Mouse (Mus musculus) forebrain, embryonic 14.5 days (tissue): ENCODE data around the gene Anks1. TPM values are rescaled to one million over a fixed set of nuclear protein-coding genes. Genes with fewer than 3 reads are reported as not detected.

Experiments
- ATAC-seq: fragments of 200-750 bp; cut with Nextera tagmentation; 2 replicates; pipeline ENCODE4 v1.8.0; 2017; ENCODE audit warnings: mild to moderate bottlenecking, moderate library complexity
- DNase-seq: peaks from one replicate; pipeline ENCODE4 v3.0.0-alpha.2; 2015; ENCODE audit warnings: low spot score
- H3K27ac ChIP-seq: fragments of 300-500 bp; sonication (generic); 2 replicates; pipeline ENCODE4 v1.5.1; 2014; ENCODE audit warnings: low read depth, mild to moderate bottlenecking, control low read depth, low read length, moderate library complexity
- H3K27me3 ChIP-seq: fragments of 300-500 bp; sonication (generic); replicated peaks from 2 replicates; pipeline ENCODE4 v1.6.1; 2014; ENCODE audit warnings: low read length, control low read depth, mixed read lengths; ENCODE audit not compliant: control insufficient read depth, insufficient read depth
- H3K36me3 ChIP-seq: fragments of 300-500 bp; sonication (generic); 2 replicates; pipeline ENCODE4 v1.6.1; 2014; ENCODE audit warnings: low read length, control low read depth; ENCODE audit not compliant: control insufficient read depth, insufficient read depth
- H3K4me1 ChIP-seq: fragments of 300-500 bp; sonication (generic); 2 replicates; pipeline ENCODE4 v1.6.1; 2014; ENCODE audit warnings: antibody characterized with exemption, low read length, control low read depth; ENCODE audit not compliant: control insufficient read depth, insufficient read depth
- H3K4me2 ChIP-seq: fragments of 300-500 bp; sonication (generic); 2 replicates; pipeline ENCODE4 v1.6.1; 2014; ENCODE audit warnings: mild to moderate bottlenecking, control low read depth, low read length
- H3K4me3 ChIP-seq: fragments of 300-500 bp; sonication (generic); 2 replicates; pipeline ENCODE4 v1.5.1; 2014; ENCODE audit warnings: low read depth, low read length, control low read depth
- H3K9ac ChIP-seq: fragments of 300-500 bp; sonication (generic); 2 replicates; pipeline ENCODE4 v1.6.1; 2014; ENCODE audit warnings: mild to moderate bottlenecking, low read length, control low read depth, moderate library complexity
- H3K9me3 ChIP-seq: fragments of 300-500 bp; sonication (generic); replicated peaks from 2 replicates; pipeline ENCODE4 v1.6.1; 2016; ENCODE audit warnings: low read length, control low read depth, mixed read lengths; ENCODE audit not compliant: control insufficient read depth
- WGBS: fragments of 180-500 bp; shearing (Covaris S2); extraction: QIAGEN DNeasy Blood & Tissue Kit; methylation state at CpG from one replicate; pipeline ENCODE4 v1.1.7; 2014; 5-methylcytosine and 5-hydroxymethylcytosine counted together
- polyA plus RNA-seq: library from polyadenylated mRNA; unstranded; fragments of >200 nt; fragmentation: Nextera tagmentation; extraction: Ambion mirVana; gene quantifications from 2 replicates; pipeline ENCODE4 v1.2.1, GENCODE M21; 2014

Gene Anks1
- polyA plus RNA-seq, 1 experiment from 2014 or later = 39.4 TPM

DNA sequence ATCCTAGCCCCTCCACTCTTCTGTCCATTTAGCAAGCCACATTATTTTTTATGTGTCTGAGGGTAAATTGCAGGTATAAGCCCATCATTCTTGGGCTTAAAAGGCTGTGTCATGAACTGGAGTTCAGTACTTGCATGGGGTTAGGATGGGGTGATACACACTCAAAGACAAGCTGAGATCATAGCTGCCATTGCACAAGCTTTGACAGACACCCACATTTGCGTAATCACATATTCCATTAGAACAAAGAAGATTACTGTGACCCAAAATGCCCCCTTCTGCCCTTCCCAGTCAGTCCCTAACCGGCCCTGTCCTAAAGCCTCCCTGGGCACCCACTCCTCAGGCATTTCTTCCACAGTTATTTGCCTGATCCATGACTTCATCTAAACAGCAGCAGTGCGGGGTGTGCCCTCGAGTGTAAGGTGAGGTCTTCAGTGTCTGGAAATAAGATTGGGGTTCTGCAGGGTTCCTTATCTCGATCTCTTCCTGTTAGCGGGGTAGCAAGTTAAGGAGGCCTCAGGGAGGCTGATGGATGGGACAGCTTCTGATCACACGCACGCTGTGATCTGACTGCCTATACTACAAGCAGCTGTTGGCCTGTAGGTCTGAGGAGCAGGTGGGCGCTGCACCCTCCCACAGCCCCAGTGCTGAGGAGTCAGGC is 122.3 kb downstream of the Anks1 start:
- H3K4me1 ChIP-seq = peaks cover 19% of the 10 kb centered on the region
- H3K27ac ChIP-seq = no peak overlapping the region
- DNase-seq (no peak), ATAC-seq (no peak)
- H3K4me3 ChIP-seq = no peak overlapping the region
- H3K9me3 ChIP-seq = no peaks in the 10 kb centered on the region
- no peak overlapping the region for H3K4me2 ChIP-seq
- no peaks in the 10 kb centered on the region for H3K27me3 ChIP-seq
- no peaks in the 10 kb centered on the region for H3K36me3 ChIP-seq
- 87% methylated on average over 9 of the region's 9 CpGs for WGBS
- H3K9ac ChIP-seq = no peak overlapping the region; the same call in none of the 2 replicates

DNA sequence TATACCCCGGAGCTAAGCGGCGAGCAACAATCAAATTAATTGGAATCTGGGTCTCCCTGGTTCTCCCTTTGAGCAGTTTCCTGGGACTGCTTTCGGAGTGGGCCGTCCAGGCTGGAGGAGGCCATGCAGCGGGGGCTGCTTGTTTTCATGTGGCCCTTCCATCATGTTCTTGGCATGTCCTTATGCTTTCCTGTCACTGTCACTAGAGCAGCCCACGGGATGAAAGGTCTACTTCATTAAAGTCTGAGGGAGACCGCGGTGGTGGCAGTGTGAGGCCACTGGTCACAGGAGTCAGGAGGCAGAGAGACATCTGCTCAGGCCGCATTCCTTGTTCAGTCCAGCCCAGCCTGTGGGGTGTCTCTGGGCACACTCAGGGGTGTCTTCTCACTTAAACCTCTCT is 123.1 kb downstream of the Anks1 start:
- Histone ChIP-seq H3K4me1 (peaks cover 18% of the 10 kb centered on the region), H3K27ac (peak overlapping the region; percentile 78), H3K9me3 (no peaks in the 10 kb centered on the region), H3K4me3 (no peak overlapping the region), H3K9ac (peak overlapping the region; percentile 56), H3K27me3 (no peaks in the 10 kb centered on the region), H3K36me3 (no peaks in the 10 kb centered on the region), H3K4me2 (no peak overlapping the region)
- ATAC-seq (no peak), DNase-seq (no peak)
- 45% methylated on average over 10 of the region's 10 CpGs for WGBS

DNA sequence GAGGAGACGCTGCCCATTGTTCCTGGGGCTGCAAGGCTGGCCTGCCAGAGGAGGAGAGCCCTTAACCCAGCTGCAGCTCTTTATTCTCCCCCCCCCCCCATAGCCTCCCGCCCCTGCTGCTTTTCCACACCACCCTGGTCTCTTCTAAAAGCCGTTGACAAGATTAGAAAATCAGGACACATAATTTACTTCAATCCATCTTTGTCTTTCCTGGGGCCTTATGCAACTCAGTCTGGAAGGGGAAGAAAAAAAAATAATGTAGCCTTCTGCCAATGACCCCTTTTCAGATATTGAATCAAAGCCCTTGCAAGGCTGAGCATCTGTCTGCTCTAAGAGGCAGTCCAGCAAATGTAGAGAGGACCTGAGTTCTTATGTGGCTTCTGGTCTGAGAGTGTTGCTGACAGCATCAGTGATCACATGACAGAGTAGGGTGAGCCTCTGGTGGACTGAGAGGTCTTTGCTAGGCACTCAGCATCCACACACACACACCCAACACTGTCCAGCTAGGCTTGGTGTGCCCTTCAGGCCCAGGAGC is 124.0 kb downstream of the Anks1 start:
- no peak for ATAC-seq
- H3K9ac ChIP-seq = peak overlapping the region; percentile 56
- peaks cover 24% of the 10 kb centered on the region for H3K4me1 ChIP-seq

DNA sequence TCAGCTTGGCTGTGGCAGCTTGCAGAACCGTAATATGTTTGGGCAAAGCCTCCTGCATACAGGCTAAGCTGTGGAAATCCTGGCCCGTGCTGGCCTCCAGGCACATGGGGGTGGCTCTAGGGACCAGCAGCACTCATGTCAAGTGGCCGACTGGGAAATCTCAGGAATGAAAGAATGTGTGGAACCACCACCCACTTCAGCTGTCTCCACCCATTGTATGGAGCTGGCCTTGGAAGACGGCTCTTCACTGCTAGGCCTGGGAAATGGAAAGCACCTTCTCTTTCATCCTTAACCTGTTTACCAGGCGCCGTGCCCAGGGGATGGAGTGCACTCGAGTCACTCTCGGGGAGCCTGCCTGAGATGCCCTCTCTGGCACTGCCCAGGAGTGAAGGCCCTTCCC is 125.9 kb downstream of the Anks1 start:
- Histone ChIP-seq H3K9ac (no peak overlapping the region), H3K9me3 (no peaks in the 10 kb centered on the region), H3K4me1 (peaks cover 24% of the 10 kb centered on the region), H3K4me2 (no peak overlapping the region), H3K36me3 (0 out of 2 replicates have a peak, but pooled peaks cover 3% of the 10 kb centered on the region), H3K27ac (0 out of 2 replicates have a peak overlapping the region, but pooled peaks have one; percentile 9), H3K4me3 (no peak overlapping the region), H3K27me3 (no peaks in the 10 kb centered on the region)
- no peak for DNase-seq
- ATAC-seq = no peak
- 75% methylated on average over 8 of the region's 8 CpGs for WGBS

More for the DNA sequence above, 124.0 kb downstream of the Anks1 start:
- DNase-seq = no peak
- Histone ChIP-seq H3K9me3 (no peaks in the 10 kb centered on the region), H3K27me3 (no peaks in the 10 kb centered on the region), H3K27ac (peak overlapping the region; percentile 78), H3K4me2 (no peak overlapping the region), H3K36me3 (no peaks in the 10 kb centered on the region), H3K4me3 (no peak overlapping the region)
- 7% methylated on average over 3 of the region's 3 CpGs for WGBS

DNA sequence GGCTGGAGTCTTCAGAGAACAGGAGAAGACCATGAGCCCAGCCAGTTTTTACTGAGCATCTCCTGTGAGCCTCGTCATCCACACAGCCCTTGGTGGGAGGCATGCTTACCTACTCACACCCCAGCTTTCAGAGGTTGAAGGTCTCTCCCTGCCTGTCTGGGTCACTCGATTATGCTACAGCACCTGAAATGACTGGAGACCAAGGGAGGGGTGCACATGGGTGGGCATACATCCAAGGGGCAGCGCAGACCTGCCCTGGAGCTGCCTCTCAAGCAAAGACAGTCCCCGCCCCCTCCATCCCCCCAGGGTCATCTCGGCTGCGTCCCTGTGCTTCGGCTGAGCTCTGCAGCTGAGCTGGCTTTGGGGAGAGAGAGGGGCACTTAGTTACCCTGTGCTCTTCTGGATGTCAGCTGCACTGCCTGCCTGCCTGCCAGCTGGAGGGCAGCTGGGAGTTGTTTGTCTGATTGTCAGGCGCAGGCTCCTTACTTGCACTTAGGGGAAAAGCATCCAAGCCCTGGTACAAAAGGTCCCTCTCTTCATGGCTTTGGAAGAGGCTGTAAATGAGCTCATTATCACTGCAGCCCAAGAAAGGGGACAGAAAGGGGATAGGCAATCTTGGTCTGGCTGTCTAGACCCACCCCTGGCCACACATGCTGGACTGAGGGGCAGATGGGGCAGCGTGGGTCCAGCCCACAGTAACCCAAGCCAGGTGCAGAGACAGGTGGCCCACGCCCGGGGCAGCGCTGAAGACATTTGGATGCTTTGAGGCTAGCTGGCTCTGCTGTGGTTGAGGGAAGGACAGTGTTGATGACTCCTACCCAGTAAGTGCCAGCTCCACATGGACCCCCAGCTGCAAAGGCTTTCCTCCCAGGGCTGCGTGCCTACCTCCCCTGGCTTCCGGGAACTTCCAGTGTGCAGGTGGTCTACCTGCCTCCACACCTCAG is 128.0 kb downstream of the Anks1 start:
- Histone ChIP-seq H3K9ac (0 out of 2 replicates have a peak overlapping the region, but pooled peaks have one; percentile 9), H3K4me3 (no peak overlapping the region), H3K4me2 (no peak overlapping the region), H3K9me3 (no peaks in the 10 kb centered on the region), H3K36me3 (0 out of 2 replicates have a peak, but pooled peaks cover 3% of the 10 kb centered on the region), H3K27me3 (no peaks in the 10 kb centered on the region), H3K27ac (peak overlapping the region; percentile 79), H3K4me1 (peaks cover 39% of the 10 kb centered on the region)
- DNase-seq (peak; percentile 81), ATAC-seq (peak; percentile 60)
- WGBS = 60% methylated on average over 14 of the region's 14 CpGs

DNA sequence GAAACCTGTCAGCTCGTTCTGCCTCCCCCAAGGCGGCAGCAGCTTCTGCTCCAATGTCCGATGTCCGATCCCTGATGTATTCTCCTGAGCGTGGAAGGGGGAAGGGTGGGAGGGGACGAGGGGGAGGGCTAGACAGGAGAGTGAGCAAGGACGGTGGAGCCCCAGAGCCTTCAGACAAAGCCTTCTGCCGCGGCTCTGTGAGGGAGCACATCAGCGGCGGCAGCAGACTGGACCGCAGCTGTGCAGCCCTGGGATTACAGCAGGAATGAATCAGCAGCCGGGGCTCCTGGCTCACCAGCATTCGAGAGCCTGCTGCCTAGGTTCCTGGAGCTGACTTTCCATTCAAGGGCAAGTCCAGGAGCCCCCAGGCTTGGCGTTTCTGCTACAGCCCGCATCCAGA is 131.5 kb downstream of the Anks1 start:
- no peaks in the 10 kb centered on the region for H3K9me3 ChIP-seq
- WGBS = 12% methylated on average over 16 of the region's 16 CpGs
- ATAC-seq (peak; percentile 68), DNase-seq (peak; percentile 78)
- 0 out of 2 replicates have a peak, but pooled peaks cover 14% of the 10 kb centered on the region for H3K36me3 ChIP-seq
- H3K27me3 ChIP-seq = no peaks in the 10 kb centered on the region
- H3K4me2 ChIP-seq = peak overlapping the region; percentile 54
- H3K4me1 ChIP-seq = peaks cover 36% of the 10 kb centered on the region
- peak overlapping the region; percentile 86 for H3K27ac ChIP-seq
- peak overlapping the region; percentile 32 for H3K4me3 ChIP-seq
- H3K9ac ChIP-seq = peak overlapping the region; percentile 69

DNA sequence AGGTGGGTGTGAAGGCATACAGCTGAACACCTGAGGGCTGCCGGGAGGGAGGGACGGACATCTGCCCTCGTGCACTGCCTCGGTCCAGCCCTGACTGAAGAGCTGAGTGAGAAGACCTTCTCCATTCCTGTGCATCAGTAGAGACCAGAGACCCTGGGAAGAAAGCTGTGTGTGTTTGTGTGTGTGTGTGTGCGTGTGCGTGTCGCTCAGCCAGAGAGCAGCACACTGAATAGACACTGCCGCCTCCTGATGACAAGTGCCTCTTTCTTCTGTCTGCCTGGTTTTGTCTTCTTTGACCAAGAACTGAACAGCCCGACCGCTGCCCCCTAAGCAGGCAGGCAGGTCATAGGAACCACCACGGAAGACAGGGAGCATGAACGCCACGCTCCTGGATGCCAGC is 132.2 kb downstream of the Anks1 start:
- peak overlapping the region; percentile 32 for H3K4me3 ChIP-seq
- no peaks in the 10 kb centered on the region for H3K27me3 ChIP-seq
- peak overlapping the region; percentile 54 for H3K4me2 ChIP-seq
- peaks cover 14% of the 10 kb centered on the region; the same call in 1 of the 2 replicates for H3K36me3 ChIP-seq
- WGBS = 55% methylated on average over 13 of the region's 13 CpGs
- peaks cover 36% of the 10 kb centered on the region for H3K4me1 ChIP-seq
- H3K9me3 ChIP-seq = no peaks in the 10 kb centered on the region
- ATAC-seq = no peak
- peak overlapping the region; percentile 69 for H3K9ac ChIP-seq
- no peak for DNase-seq
- H3K27ac ChIP-seq = peak overlapping the region; percentile 86

DNA sequence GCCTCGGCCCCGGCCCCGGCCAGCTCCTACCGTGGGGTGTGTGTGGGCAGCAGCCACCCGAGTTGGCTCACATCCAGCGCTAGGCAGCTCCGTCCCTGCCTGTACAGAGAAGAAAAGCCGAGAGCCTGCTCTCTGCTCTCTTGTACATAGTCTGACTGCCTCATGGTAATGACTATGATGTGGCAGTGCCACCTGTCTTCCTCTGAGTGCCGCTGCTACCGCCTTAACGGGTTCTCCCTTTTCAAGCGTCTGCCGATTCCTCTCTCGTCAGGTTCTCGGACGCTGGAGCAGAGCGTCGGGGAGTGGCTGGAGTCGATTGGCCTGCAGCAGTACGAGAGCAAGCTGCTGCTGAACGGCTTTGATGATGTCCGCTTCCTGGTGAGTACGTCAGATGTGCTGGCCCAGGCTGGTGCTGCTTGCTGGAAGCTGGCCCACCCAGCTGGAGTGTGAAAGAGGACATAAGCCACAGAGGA is 133.2 kb downstream of the Anks1 start:
- peak; percentile 85 for DNase-seq
- H3K9ac ChIP-seq = peak overlapping the region; percentile 69
- peak overlapping the region; percentile 54 for H3K4me2 ChIP-seq
- H3K4me3 ChIP-seq = peak overlapping the region; percentile 32
- peak; percentile 80 for ATAC-seq
- no peaks in the 10 kb centered on the region for H3K9me3 ChIP-seq
- no peaks in the 10 kb centered on the region for H3K27me3 ChIP-seq
- peak overlapping the region; percentile 86 for H3K27ac ChIP-seq
- peaks cover 19% of the 10 kb centered on the region; the same call in 1 of the 2 replicates for H3K36me3 ChIP-seq
- 29% methylated on average over 23 of the region's 23 CpGs for WGBS
- H3K4me1 ChIP-seq = peaks cover 33% of the 10 kb centered on the region
